Mouse (Mus musculus): ENCODE measurements at regions not wholly inside any gene's neighbourhood (a gene's known extent, or its start where the extent isn't known, plus 50 kb on each side); places are given as distances from the start of the nearest gene placed in this dataset.

- Histone ChIP-seq H3K9me3 (ENCODE audit: control insufficient read depth, low read length) (no peaks in the 10 kb centered on the region), H3K4me3 (ENCODE audit: low read depth, low read length) (no peak overlapping the region), H3K9ac (ENCODE audit: low read depth, low read length) (no peak overlapping the region), H3K36me3 (ENCODE audit: control insufficient read depth, insufficient read depth, low read length) (no peaks in the 10 kb centered on the region), H3K27ac (ENCODE audit: low read depth, low read length) (no peak overlapping the region), H3K27me3 (ENCODE audit: control insufficient read depth, insufficient read depth, low read length) (0 out of 2 replicates have a peak, but pooled peaks cover 2% of the 10 kb centered on the region), H3K4me2 (replicated peaks; ENCODE audit: low read depth, low read length) (no peak overlapping the region), H3K4me1 (replicated peaks; ENCODE audit: control insufficient read depth, insufficient read depth, low read length) (no peaks in the 10 kb centered on the region)
- 57% methylated on average over 7 of the region's 7 CpGs for WGBS
- DNase-seq (ENCODE audit: low spot score) = no peak
- no peak for ATAC-seq (ENCODE audit: low FRiP score)
Observed at GRCm38 (mm10) chr7:128834894-128835293, 90.2 kb downstream of the Sec23ip start.

- H3K27ac ChIP-seq (ENCODE audit: low read depth, low read length) = no peak overlapping the region
- no peaks in the 10 kb centered on the region for H3K9me3 ChIP-seq (ENCODE audit: control insufficient read depth, low read length)
- no peak overlapping the region for H3K9ac ChIP-seq (ENCODE audit: low read depth, low read length)
- H3K36me3 ChIP-seq (ENCODE audit: control insufficient read depth, insufficient read depth, low read length) = no peaks in the 10 kb centered on the region
- 79% methylated on average over 6 of the region's 6 CpGs for WGBS
- H3K27me3 ChIP-seq (ENCODE audit: control insufficient read depth, insufficient read depth, low read length) = 0 out of 2 replicates have a peak, but pooled peaks cover 2% of the 10 kb centered on the region
- H3K4me2 ChIP-seq (replicated peaks; ENCODE audit: low read depth, low read length) = no peak overlapping the region
- DNase-seq (ENCODE audit: low spot score) (no peak), ATAC-seq (ENCODE audit: low FRiP score) (no peak)
- no peak overlapping the region for H3K4me3 ChIP-seq (ENCODE audit: low read depth, low read length)
- no peaks in the 10 kb centered on the region for H3K4me1 ChIP-seq (replicated peaks; ENCODE audit: control insufficient read depth, insufficient read depth, low read length)
Observed at GRCm38 (mm10) chr7:128836435-128836834, 91.7 kb downstream of the Sec23ip start.

DNA sequence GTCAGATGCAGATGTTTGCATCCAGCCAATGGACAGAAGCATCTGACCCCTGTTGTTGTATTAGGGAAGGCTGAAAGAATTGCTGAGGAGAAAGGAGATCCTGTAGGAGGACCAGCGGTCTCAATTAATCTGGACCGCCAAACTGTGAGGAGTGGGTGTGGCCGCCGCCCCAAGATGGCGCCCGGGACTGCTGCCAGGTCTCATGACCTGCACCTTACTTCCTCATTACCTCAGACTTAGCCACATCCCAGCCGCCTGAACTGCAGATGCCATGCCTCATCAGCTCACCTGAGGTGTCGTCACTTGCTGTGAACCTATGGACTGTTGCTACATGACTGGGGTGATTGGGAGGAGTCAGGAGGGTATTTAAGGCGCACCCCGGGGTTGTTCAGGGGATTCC lies 97.8 kb downstream of the Sec23ip start:
- H3K9ac ChIP-seq (ENCODE audit: low read depth, low read length) = no peak overlapping the region
- no peak overlapping the region for H3K4me3 ChIP-seq (ENCODE audit: low read depth, low read length)
- H3K4me1 ChIP-seq (replicated peaks; ENCODE audit: control insufficient read depth, insufficient read depth, low read length) = no peaks in the 10 kb centered on the region
- no peak overlapping the region for H3K4me2 ChIP-seq (replicated peaks; ENCODE audit: low read depth, low read length)
- WGBS = 87% methylated on average over 10 of the region's 10 CpGs
- ATAC-seq (ENCODE audit: low FRiP score) = no peak
- no peak for DNase-seq (ENCODE audit: low spot score)
- no peaks in the 10 kb centered on the region for H3K36me3 ChIP-seq (ENCODE audit: control insufficient read depth, insufficient read depth, low read length)
- H3K27me3 ChIP-seq (ENCODE audit: control insufficient read depth, insufficient read depth, low read length) = no peaks in the 10 kb centered on the region
- H3K9me3 ChIP-seq (ENCODE audit: control insufficient read depth, low read length) = no peaks in the 10 kb centered on the region
- H3K27ac ChIP-seq (ENCODE audit: low read depth, low read length) = no peak overlapping the region

DNA sequence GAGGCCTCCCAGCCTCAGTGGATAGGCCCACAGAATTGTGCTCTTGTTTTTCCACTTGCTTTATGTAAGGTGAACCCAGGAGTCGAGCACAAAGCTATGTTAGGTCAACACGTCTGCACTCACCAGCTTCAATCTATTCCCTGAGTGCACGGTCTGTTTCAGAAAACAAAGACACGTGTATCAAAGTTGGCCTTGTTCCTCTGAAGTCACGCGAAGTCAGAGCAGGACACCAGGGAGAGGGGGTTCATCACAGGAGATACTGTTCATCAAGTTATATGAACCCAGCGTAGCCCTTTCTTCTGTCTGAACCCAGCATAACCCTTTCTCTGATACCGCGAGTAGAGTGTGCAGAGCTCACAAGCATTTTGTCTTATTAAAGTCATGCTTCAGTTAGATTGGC lies 98.8 kb downstream of the Sec23ip start:
- H3K4me3 ChIP-seq (ENCODE audit: low read depth, low read length) = no peak overlapping the region
- no peak overlapping the region for H3K27ac ChIP-seq (ENCODE audit: low read depth, low read length)
- WGBS = 68% methylated on average over 9 of the region's 9 CpGs
- H3K9me3 ChIP-seq (ENCODE audit: control insufficient read depth, low read length) = no peaks in the 10 kb centered on the region
- H3K4me2 ChIP-seq (replicated peaks; ENCODE audit: low read depth, low read length) = no peak overlapping the region
- no peak for ATAC-seq (ENCODE audit: low FRiP score)
- no peaks in the 10 kb centered on the region for H3K36me3 ChIP-seq (ENCODE audit: control insufficient read depth, insufficient read depth, low read length)
- H3K4me1 ChIP-seq (replicated peaks; ENCODE audit: control insufficient read depth, insufficient read depth, low read length) = no peaks in the 10 kb centered on the region
- H3K9ac ChIP-seq (ENCODE audit: low read depth, low read length) = no peak overlapping the region
- no peak for DNase-seq (ENCODE audit: low spot score)
- H3K27me3 ChIP-seq (ENCODE audit: control insufficient read depth, insufficient read depth, low read length) = no peaks in the 10 kb centered on the region

GRCm38 (mm10) chr7:128849261-128849660 lies 104.5 kb downstream of the Sec23ip start:
- no peak for ATAC-seq (ENCODE audit: low FRiP score)
- Histone ChIP-seq H3K27ac (ENCODE audit: low read depth, low read length) (no peak overlapping the region), H3K9ac (ENCODE audit: low read depth, low read length) (no peak overlapping the region), H3K9me3 (ENCODE audit: control insufficient read depth, low read length) (no peaks in the 10 kb centered on the region), H3K4me1 (replicated peaks; ENCODE audit: control insufficient read depth, insufficient read depth, low read length) (no peaks in the 10 kb centered on the region), H3K4me3 (ENCODE audit: low read depth, low read length) (no peak overlapping the region), H3K27me3 (ENCODE audit: control insufficient read depth, insufficient read depth, low read length) (no peaks in the 10 kb centered on the region), H3K36me3 (ENCODE audit: control insufficient read depth, insufficient read depth, low read length) (no peaks in the 10 kb centered on the region), H3K4me2 (replicated peaks; ENCODE audit: low read depth, low read length) (no peak overlapping the region)
- DNase-seq (ENCODE audit: low spot score) = peak; percentile 14
- 16% methylated on average over 3 of the region's 3 CpGs for WGBS

GRCm38 (mm10) chr7:128854193-128854592 lies 109.5 kb downstream of the Sec23ip start:
- no peak overlapping the region for H3K27ac ChIP-seq (ENCODE audit: low read depth, low read length)
- WGBS = 86% methylated on average over 4 of the region's 4 CpGs

GRCm38 (mm10) chr7:128854690-128855343 lies 110.1 kb downstream of the Sec23ip start:
- no peak for DNase-seq (ENCODE audit: low spot score)

More at GRCm38 (mm10) chr7:128854193-128854592, 109.5 kb downstream of the Sec23ip start:
- ATAC-seq (ENCODE audit: low FRiP score) (no peak), DNase-seq (ENCODE audit: low spot score) (no peak)
- Histone ChIP-seq H3K4me3 (ENCODE audit: low read depth, low read length) (no peak overlapping the region), H3K9me3 (ENCODE audit: control insufficient read depth, low read length) (no peaks in the 10 kb centered on the region), H3K4me1 (replicated peaks; ENCODE audit: control insufficient read depth, insufficient read depth, low read length) (no peaks in the 10 kb centered on the region), H3K27me3 (ENCODE audit: control insufficient read depth, insufficient read depth, low read length) (no peaks in the 10 kb centered on the region), H3K36me3 (ENCODE audit: control insufficient read depth, insufficient read depth, low read length) (no peaks in the 10 kb centered on the region), H3K4me2 (replicated peaks; ENCODE audit: low read depth, low read length) (no peak overlapping the region), H3K9ac (ENCODE audit: low read depth, low read length) (no peak overlapping the region)

DNA sequence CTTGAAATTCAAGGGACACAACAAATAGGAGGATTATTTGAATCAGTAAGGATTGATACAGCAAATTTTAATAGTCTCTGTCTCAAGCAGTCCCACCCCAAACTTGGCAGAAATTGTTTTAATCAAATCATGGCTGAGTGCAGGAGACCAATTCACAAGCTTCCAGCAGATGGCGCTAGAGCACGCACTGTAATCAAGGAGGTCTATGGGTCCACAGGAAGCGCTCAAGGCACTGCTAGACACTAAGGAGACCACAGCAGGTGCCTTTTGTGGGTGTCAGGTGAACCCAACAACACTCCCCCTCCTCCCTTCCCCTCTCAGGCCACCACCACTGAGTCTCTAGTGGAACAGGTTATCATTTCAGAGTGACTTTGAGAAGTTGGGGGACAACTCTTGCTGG lies 115.4 kb downstream of the Sec23ip start:
- H3K4me3 ChIP-seq (ENCODE audit: low read depth, low read length) = no peak overlapping the region
- no peak overlapping the region for H3K9ac ChIP-seq (ENCODE audit: low read depth, low read length)
- DNase-seq (ENCODE audit: low spot score) (peak; percentile 87), ATAC-seq (ENCODE audit: low FRiP score) (no peak)
- WGBS = 6% methylated on average over 3 of the region's 3 CpGs
- H3K36me3 ChIP-seq (ENCODE audit: control insufficient read depth, insufficient read depth, low read length) = no peaks in the 10 kb centered on the region
- H3K4me1 ChIP-seq (replicated peaks; ENCODE audit: control insufficient read depth, insufficient read depth, low read length) = no peaks in the 10 kb centered on the region
- no peak overlapping the region for H3K27ac ChIP-seq (ENCODE audit: low read depth, low read length)
- no peaks in the 10 kb centered on the region for H3K9me3 ChIP-seq (ENCODE audit: control insufficient read depth, low read length)
- no peak overlapping the region for H3K4me2 ChIP-seq (replicated peaks; ENCODE audit: low read depth, low read length)
- no peaks in the 10 kb centered on the region for H3K27me3 ChIP-seq (ENCODE audit: control insufficient read depth, insufficient read depth, low read length)

More at GRCm38 (mm10) chr7:128854690-128855343, 110.1 kb downstream of the Sec23ip start:
- no peaks in the 10 kb centered on the region for H3K4me1 ChIP-seq (replicated peaks; ENCODE audit: control insufficient read depth, insufficient read depth, low read length)
- no peaks in the 10 kb centered on the region for H3K9me3 ChIP-seq (ENCODE audit: control insufficient read depth, low read length)
- H3K36me3 ChIP-seq (ENCODE audit: control insufficient read depth, insufficient read depth, low read length) = no peaks in the 10 kb centered on the region
- H3K4me3 ChIP-seq (ENCODE audit: low read depth, low read length) = no peak overlapping the region
- ATAC-seq (ENCODE audit: low FRiP score) = no peak
- H3K9ac ChIP-seq (ENCODE audit: low read depth, low read length) = no peak overlapping the region
- 71% methylated on average over 18 of the region's 18 CpGs for WGBS
- no peak overlapping the region for H3K27ac ChIP-seq (ENCODE audit: low read depth, low read length)
- no peaks in the 10 kb centered on the region for H3K27me3 ChIP-seq (ENCODE audit: control insufficient read depth, insufficient read depth, low read length)
- no peak overlapping the region for H3K4me2 ChIP-seq (replicated peaks; ENCODE audit: low read depth, low read length)

GRCm38 (mm10) chr7:128860709-128861108 lies 116.0 kb downstream of the Sec23ip start:
- H3K4me2 ChIP-seq (replicated peaks; ENCODE audit: low read depth, low read length) = no peak overlapping the region
- no peak overlapping the region for H3K4me3 ChIP-seq (ENCODE audit: low read depth, low read length)
- no peak for ATAC-seq (ENCODE audit: low FRiP score)
- DNase-seq (ENCODE audit: low spot score) = no peak
- H3K9me3 ChIP-seq (ENCODE audit: control insufficient read depth, low read length) = no peaks in the 10 kb centered on the region
- H3K9ac ChIP-seq (ENCODE audit: low read depth, low read length) = no peak overlapping the region
- H3K27ac ChIP-seq (ENCODE audit: low read depth, low read length) = no peak overlapping the region
- 83% methylated on average over 4 of the region's 4 CpGs for WGBS
- H3K36me3 ChIP-seq (ENCODE audit: control insufficient read depth, insufficient read depth, low read length) = no peaks in the 10 kb centered on the region
- no peaks in the 10 kb centered on the region for H3K27me3 ChIP-seq (ENCODE audit: control insufficient read depth, insufficient read depth, low read length)
- no peaks in the 10 kb centered on the region for H3K4me1 ChIP-seq (replicated peaks; ENCODE audit: control insufficient read depth, insufficient read depth, low read length)

All from hindbrain, embryonic 11.5 days (tissue).